ENCODE assay signal across 5 mouse cellular contexts in the genomic region with DNA sequence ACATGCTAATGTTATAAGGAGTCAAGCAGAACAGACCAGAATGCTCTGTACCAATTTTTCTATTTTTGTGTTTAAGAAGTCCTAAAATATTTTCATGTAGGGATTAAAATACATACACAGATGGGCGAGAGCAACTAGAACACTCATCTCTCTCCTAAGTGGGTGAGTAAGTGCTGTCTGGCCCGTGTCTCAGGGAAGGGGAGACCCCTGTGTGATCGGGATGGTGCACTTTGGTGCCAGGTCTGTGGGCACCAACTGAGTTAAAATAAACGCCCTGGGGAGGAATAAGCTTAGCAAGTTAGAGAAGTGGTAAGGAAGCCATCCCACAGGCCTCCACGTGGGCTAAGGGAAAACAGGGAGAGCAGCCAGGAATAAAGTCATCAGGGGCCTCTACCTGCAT.
"Had no signal": no experiment of that assay in that cellular context is flagged by ENCODE, and none has a peak within 500 bp of the region (broad histone marks: within the 10 kb centered on the region; RNA-seq: fewer than 3 reads in every experiment).

No protein-coding gene starts in this region.

- DNase-seq: kidney, adult 8-10 months; kidney, postnatal 25 days; lung, adult 2 months; lung, postnatal 36 days; thymus, postnatal 36 days had no signal
